Mouse (Mus musculus): ENCODE results near the gene Dvl1.

Gene Dvl1

DNA sequence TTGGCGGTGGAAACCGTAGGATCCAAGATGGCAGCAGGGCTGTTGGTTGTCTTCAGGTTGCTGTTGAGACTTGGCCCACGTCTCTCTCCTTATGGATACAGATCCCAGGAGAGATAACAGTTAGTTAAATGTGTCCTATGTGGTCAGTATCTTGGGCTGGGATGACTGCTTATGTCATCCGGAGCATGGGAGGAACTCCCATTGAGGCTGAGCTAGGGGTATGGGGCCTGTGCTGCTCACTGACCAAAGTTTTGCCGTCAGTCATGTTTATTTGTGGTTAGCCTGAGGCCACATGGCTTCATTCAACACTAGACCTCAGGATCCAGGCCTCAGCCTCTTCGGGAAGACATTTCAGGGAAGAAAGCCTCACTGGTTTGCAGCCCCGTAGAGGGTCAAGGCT is 24.2 kb downstream of the Dvl1 start:
- DNase-seq (ENCODE audit: low read depth, low spot score) = no peak

DNA sequence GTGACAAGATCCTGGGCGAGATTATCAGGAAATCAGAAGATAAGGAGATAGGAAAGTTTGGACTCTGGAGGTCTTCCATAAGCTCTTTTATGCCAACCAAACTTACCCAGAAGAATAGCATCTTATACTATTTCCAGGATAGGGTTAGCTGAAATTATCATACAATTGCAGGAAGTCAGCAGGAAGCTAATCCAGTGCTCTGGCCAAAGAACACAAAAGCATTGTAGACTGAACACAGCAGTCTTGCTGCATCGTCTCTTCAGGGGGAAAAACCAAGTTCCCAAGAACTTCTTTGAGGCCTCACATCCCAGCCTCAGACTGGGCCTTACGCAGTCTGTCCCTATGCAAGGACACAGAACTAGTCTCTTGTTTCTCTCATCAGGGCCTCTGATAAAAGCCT is 36.4 kb downstream of the Dvl1 start:
- no peak for DNase-seq (ENCODE audit: low read depth, low spot score)

DNA sequence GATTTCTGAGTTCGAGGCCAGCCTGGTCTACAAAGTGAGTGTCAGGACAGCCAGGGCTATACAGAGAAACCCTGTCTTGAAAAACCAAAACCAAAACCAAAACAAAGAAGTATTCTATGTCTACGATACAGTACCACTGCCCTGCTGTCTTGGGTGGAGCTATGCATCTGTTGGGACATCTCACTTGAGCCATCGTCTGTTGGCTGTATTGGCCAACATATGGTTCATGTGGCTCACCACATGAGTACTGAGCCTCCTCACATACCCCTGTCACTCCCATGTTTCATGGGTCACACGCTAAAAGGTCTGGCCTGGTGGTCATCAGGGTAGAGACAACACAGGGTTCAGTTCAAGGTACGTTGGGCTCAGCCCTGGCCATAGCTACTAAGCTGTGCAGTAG is 39.1 kb downstream of the Dvl1 start:
- no peak for DNase-seq (ENCODE audit: low read depth, low spot score)

DNA sequence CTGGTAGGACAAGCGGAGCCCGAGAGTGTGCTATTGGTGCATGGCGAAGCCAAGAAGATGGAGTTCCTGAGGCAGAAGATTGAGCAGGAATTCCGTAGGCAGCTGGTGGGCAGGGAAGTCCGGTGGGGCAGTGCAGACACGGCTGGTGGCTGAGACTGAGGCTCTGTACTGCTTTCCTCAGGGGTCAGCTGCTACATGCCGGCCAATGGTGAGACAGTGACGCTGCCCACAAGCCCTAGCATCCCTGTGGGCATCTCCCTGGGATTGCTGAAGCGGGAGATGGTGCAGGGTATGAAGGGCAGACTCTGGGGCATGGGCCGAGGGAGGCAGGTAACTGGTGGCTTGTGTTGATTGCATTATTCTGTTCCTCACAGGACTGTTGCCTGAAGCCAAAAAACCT is 40.5 kb downstream of the Dvl1 start:
- no peak for DNase-seq (ENCODE audit: low read depth, low spot score)

DNA sequence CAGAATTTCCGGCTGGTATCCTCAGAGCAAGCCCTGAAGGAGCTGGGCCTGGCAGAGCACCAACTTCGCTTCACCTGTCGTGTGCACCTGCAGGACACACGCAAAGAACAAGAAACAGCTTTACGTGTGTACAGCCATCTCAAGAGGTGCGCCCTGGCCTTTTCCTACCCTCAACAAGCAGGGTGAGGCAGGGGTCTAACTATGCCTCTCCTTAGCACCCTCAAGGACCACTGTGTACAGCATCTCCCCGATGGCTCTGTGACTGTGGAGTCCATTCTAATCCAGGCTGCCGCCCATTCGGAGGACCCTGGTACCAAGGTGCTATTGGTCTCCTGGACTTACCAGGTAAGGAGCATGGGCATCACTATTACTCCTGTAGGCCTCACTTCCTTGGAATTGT is 41.0 kb downstream of the Dvl1 start:
- no peak for DNase-seq (ENCODE audit: low read depth, low spot score)

DNA sequence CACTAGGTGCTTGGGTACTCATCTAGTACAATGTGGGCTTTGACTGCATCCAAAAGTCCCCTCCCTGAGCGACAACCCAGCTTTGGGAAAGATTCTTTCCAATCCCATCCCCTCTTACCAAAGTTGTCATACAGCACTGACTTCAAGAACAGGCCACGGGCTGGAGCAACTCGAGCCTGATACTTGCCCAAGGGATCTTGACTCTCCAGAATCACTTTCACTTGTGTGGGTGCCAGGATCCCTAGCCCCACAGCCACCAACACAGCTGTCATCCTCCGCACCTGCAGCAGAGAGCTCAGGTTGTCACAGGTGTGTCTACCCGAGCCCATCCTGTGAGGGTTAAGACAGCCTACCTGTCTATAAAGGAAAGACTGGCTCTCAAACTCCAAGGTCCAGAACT is 42.1 kb downstream of the Dvl1 start:
- no peak for DNase-seq (ENCODE audit: low read depth, low spot score)

DNA sequence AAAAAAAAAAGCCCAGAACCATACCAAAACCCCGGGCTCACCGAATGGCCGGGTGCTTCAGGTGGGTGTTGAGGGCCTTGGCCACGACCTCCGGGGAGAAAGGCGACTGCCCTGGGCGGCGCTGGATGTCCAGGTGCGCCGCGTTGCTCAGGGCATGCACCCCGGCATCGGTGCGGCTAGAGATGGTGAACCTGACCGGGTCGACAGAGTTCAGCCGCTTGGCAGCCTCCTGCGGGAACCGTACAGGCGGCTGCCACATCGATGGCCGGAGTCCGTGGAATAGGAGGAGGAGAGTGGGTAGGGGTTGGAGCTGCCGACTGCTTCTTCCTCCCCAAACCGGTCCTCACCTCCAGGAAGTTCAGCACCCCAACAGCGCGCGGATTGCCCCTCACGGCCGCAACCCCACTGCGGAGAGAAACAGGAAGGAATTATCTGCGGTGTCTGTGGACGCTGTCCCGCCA is 43.8 kb downstream of the Dvl1 start:
- DNase-seq (ENCODE audit: low read depth, low spot score) = no peak

DNA sequence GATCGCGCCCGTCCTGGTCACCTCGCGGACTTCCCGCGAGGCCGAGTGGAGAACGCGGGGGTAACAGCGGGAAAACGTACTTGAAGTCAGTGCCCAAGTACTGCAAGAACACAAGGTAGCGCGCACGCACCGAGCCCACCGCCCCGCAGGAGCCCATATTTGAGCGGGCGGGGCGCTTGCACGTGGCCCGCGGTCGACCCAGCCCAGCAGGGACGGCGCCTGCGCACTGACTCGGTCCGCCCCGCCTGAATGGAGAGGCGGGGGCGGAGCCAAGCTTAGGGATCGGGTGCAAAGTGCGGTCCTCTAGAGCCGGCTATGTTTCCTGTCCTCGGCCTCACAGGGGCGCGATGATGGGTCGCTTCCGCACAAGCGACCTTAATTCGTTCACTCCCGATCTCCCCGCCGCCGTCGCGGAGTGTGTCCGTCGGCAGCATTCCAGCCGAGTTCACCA is 44.4 kb downstream of the Dvl1 start, which contains the start of the genes Pusl1 and Acap3:
Gene Pusl1, minus strand, starts transcription at position 231 of the 451 bp plus-strand sequence.
Gene Acap3, plus strand, starts transcription at position 272 of the 451 bp plus-strand sequence.
- peak; percentile 96 for DNase-seq (ENCODE audit: low read depth, low spot score)

DNA sequence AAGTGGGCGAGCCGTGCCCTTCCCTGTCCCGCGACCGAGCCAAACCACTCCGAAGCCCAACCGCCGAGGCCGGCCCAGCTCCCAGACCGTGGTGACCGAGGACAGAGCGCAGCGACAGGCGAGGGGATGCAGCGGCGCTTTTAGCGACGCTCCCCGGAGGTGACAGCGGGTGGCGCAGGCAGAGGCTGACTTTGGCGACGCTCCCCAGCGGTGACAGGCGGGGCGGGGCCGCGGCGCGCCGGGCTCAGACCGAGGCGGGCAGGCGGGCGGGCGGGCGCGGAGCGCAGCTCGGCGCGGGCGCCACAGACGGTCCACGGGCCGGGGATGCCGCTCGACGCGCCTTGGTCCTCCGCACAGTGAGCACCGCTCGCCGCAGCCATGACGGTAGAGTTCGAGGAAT is 44.8 kb downstream of the Dvl1 start:
- peak; percentile 81 for DNase-seq (ENCODE audit: low read depth, low spot score)

DNA sequence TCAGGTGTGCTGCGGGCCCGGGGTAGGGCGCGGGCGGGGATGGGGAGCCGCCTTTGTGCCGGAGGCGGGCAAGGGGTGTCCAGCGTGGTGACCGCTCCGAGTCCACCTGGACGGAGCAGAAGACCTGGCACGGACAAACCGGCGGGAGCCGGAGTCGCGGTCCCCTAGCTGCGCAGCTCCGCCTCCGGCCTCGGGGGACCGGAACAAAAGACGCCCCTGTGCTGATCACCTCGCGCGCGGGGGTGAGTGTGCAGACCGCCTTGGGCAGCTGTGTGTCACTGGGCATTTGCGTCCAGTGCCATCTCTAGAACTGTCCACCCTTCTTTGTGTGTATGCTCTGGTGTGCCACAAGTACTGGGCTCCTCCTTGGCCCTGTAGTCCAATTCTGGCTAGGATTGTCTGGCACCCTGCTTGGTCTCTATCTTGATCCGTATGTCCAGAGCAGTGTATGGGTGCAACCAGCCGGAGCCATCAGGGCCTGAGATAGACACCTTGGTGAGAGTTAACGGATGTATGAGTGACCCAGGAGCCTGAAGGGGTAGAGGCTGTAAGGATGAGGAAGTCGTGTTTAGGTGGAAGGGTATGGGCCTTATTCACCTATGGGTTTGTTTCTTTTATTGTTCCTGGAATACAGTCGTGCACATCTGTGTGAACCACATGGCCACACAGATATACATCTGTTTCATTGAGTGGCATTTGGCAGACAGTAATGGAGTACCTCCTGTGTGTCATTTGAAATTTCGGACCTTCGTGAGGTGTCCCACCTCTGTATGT is 45.4 kb downstream of the Dvl1 start:
- no peak for DNase-seq (ENCODE audit: low read depth, low spot score)

DNA sequence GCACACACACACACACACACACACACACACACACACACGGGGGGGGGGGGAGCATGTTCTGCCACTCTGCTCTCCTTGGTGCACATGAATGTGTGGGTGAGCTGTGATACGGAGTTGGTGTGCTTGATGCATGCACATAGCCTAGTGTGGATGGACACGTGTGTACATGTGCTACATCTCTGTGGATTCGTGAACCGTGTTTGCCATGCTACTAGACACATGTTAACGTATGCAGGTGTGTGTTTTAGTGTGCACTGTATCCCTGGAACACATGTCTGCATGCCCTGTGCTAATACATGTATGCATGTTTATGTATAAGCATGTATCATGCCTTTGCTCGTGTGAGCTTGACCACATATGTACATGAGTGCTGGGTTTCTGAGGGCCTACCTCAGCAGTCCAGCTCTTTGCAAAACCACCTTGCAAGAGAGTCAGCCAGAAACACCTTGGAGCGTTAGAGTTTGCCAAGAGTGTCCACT is 46.0 kb downstream of the Dvl1 start:
- DNase-seq (ENCODE audit: low read depth, low spot score) = no peak

DNA sequence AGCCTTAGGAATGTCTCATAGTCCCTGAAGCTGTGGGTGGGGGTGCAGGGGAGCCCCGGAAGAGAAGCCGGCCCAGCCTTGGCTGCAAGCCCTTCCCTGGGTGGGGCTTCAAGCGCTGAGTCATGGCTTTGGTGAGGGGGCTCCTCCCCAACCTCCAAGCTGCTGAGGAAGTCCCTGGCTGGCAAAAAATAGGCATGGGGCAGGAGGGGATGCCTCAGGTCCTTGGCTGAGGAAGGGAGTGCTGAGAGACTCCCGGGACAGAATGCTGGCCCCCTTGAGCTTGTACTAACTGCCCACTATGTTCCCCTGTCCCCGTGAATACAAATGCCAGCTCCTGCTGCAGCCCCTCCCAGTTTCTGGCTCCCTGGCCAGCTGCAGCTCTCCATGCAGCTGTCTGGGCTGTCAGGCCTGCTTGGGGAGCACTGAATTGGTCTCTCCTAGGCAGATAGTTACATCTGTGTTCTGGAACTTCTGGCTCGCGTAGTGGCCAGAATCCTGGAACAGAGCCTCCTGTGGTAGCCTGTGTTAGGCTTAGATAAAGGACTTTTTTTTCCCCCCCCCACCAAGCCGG is 47.2 kb downstream of the Dvl1 start:
- DNase-seq (ENCODE audit: low read depth, low spot score) = peak; percentile 63

DNA sequence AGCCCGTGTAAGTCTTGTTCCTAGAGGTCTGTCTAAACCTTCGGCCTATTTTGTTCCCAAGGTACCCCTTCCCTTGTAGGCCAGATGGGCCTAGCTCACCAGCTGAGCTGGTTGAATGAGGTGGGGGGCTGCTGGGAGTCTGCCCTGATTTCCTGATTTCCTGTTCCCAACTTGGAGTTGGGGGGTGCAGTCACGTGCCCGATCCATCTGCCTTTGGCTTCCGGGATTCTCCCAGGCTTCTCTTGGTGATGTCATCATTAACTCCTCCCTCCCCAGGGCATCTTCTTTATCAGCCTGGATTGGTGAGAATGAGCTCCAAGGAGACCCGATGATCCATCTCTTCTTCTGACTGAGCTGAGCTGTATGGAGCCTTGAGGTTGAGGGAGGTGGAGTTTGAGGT is 48.0 kb downstream of the Dvl1 start:
- peak; percentile 82 for DNase-seq (ENCODE audit: low read depth, low spot score)

DNA sequence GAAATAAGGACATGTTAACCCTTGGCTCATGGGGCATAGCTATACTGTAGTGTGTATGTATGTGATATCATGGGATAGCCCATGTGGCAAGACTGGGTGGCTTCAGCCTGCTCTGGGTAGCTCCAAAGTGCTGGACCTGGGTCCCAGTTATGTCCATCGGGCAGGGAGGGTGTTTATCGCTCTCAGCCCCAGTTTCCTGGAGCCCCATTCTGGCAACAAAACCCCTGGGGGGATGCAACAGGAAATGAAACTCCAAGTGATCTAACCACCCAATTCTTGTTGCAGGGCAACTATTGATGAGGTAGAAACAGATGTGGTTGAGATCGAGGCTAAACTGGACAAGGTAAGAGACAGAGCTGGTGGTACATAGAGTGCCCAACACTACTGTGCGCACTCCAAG is 48.6 kb downstream of the Dvl1 start:
- no peak for DNase-seq (ENCODE audit: low read depth, low spot score)

DNA sequence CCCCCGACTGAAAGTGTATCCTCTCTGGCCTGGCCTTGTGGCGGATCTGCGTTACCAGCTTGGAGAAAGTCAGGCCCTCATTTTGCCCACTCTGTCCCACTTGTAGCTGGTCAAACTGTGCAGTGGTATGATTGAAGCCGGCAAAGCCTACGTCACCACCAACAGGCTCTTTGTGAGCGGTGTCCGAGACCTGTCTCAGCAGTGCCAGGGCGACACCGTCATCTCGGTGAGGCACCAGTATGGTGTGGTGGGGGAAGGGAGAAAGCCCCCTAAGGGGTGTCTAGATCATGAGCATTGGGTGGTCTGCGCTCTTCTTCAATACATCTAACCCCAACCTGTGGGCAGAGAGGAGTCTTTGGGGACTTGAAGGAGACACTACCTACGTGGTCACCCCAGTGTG is 49.3 kb downstream of the Dvl1 start:
- DNase-seq (ENCODE audit: low read depth, low spot score) = no peak

DNA sequence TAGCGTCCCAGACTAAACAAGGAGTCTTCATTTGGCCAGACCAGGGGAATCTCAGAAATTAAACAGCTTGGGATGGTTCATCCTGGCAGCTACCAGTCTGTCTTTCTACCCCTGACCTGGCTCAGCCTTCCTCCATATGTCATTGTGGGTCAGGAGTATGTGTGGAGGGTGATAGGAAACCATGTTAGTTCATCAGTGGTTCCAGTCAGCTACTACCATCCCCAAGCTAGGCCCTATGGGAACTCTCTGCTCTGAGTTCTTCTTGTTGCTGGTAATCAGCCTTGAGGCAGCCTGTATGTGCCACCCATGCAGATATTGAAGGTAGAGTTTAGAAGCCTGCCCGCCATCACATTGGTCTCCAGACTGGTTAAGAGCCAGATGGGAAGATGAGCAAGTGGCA is 51.1 kb downstream of the Dvl1 start:
- DNase-seq (ENCODE audit: low read depth, low spot score) = no peak

DNA sequence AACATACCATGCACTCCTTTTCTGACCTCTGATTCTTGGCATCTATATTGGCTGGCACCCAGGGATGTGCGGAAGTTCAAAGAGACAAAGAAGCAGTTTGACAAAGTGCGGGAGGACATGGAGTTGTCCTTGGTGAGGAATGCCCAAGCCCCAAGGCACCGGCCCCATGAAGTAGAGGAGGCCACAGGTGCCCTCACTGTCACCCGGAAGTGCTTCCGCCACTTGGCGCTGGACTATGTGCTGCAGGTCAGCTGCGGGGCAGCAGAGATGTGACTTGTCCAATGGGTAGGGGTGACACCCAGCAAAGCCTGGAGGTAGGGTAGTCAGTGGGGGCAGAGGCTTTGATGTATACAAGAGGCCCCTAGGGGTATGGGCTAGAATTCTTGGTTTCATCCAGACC is 52.2 kb downstream of the Dvl1 start:
- DNase-seq (ENCODE audit: low read depth, low spot score) = no peak

DNA sequence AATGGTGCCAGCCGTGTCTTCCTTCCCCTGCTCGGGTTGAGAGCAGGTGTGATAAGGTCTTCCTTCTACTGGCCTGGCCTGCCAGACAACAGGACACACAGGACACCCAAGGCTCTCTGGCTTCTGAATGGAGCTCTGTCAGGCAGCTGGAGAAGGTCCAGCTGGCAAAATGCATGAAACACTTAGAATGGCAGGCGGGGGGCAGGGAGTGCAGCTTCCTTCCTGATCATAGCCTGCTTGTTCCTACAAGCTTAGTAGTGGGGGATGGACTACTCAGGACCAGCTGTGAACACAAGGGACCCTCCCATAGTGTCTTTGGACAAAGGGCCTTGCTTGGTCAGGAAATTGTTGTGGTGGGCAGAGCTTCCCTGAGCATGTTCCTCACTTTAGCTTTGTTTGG is 54.0 kb downstream of the Dvl1 start:
- no peak for DNase-seq (ENCODE audit: low read depth, low spot score)

DNA sequence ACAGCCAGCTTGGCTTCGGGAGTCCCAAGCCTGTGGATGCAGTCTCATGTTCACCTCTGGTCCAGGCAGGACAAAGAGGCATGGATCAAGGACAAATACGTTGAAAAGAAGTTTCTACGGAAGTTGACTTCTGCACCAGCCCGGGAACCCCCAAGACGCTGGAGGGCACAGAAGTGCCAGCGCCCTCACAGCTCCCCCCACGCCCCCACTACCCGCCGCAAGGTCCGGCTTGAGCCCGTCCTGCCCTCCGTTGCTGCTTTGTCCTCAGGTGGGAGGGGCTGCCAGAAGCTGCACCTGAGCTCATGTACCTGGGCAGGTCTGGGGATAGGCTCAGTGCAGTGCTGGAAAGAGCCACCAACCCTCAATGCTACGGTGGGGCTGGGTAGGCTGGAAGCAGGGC is 56.0 kb downstream of the Dvl1 start:
- DNase-seq (ENCODE audit: low read depth, low spot score) = no peak

DNA sequence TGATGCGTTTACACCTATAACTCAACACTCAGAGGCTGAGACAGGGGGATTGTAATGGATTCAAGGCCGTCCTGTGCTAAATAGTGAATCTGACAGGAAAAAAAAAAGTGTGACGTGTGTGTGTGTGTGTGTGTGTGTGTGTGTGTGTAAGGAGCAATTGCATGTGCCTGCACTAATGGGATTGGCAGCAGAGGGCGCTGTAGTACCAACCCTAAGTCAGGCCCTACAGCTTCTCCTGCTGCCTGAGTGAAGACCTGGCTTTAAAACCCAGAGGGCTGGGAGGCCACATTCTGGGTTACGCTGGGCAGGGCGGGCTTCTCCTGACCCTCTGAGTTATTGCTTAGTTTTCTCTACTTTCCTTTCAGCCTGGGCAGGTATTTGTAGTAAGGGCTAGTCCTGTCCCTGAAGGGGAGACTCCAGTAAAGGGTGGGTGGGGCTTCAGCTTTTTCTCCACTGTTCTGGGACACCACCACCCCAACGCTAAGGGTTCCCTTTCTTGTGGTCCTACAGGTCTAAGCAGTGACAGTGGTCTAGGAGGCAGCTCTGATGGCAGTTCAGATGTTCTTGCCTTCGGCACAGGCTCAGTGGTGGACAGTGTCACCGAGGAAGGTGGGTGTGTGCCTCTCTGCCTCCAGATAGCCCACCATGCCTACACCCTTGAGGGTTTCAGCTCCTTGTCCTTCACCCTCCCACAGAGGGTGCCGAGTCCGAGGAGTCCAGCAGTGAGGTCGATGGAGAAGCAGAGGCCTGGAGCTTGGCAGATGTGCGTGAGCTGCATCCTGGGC is 57.3 kb downstream of the Dvl1 start:
- peak; percentile 82 for DNase-seq (ENCODE audit: low read depth, low spot score)

DNA sequence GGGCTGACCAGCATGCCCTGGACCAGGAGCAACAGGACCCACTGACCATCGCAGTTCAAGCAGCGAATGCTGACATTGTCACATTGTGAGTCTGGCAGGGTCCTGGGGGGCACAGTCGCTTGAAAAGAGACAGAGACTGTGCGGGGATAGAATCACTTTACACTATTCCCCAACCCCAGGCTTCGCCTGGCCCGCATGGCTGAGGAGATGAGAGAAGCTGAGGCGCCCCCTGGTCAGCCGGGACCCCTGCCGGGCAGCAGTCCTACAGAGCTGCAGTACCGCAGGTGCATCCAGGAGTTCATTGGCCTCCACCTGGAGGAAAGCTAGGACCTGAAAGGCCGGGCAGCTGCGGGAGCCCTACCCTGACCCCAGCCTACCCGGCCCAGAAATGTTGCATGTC is 58.4 kb downstream of the Dvl1 start:
- no peak for DNase-seq (ENCODE audit: low read depth, low spot score)

DNA sequence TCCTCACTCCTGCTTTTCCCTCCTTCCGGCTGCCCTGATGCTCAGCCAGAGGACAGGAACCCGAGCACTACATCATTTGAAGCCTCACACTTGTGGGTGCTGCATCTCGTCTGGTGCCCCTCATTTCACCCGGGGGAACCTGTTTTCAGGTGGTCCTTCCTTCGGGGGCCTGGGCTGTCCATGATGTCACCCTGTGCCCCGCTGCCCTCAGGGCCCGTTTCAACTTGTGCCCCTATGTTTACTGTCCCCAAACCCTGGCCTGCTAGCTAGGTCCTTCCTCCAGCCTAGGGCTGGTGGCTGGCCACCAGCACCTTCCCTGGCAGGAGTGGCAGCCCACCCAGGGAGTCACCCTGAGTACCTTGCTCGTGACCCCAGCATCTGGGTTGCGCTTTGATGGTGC is 58.9 kb downstream of the Dvl1 start:
- no peak for DNase-seq (ENCODE audit: low read depth, low spot score)
